Mouse (Mus musculus): ENCODE measurements around the gene Las1l.

Las1l gene

GRCm38 (mm10) chrX:95956497-95957293 lies at the start of gene Las1l:
Gene Las1l (minus strand): TSS chrX:95956962.
- DNase-seq: peak; percentile 84

DNA sequence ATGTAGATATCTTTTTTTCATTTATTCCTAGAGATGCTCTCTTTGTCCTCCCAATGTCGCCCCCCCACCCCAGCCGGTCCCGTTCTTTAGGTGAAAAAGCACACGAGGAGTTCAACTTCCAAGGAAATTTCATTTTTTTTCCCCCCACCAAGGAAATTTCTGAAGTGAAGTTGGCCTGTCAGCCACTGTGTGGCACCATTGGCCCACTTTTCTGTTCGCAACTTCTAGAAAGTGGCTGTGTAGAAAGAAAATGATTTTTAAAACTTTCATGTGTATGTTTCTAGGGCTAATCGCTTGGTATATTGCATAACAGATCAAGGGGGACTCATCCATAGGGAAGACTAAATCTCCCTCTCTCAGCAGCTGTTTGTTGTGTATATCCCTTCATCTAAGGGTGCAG lies 49.6 kb upstream of the Las1l start:
- no peak for DNase-seq

GRCm38 (mm10) chrX:95999601-96000000 lies 42.8 kb upstream of the Las1l start:
- DNase-seq: no peak

DNA sequence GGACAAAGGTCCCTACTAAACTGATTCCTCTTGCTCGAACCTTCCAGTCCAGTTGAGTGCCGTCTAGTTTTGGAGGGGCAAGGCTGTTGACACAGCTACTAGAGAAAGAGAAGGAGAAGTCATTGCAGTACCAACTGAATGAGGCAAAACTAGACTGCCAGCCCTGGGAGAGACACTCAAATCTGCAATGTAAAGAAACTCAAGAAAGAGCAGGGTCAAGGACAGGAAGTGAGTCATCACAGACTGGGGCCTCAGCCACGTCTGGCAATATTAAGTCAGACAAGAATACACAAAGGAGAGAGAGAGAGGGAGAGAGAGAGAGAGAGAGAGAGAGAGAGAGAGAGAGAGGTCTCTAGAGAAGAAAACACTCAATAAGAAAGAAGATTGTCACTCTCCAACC lies 36.4 kb upstream of the Las1l start:
- no peak for DNase-seq

DNA sequence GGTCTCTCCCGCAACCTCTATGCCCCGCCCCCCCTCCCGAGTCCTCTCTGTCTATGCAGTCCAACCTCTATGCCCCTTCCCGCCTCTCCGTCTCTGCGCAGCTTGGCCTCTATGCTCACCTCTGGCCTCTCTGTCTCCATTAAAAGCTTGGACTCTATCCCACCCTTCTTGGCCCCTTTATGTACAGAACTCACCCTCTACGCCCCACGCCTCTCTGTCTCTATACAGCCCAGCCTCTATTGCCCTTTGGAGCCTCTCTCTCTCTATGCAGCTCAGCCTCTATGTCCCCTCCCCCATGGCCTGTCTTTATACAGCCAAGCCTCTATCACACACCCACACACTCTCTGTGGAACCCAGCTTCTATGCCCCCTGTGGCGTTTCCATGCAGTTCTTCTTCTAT lies 13.2 kb upstream of the Las1l start:
- no peak for DNase-seq

DNA sequence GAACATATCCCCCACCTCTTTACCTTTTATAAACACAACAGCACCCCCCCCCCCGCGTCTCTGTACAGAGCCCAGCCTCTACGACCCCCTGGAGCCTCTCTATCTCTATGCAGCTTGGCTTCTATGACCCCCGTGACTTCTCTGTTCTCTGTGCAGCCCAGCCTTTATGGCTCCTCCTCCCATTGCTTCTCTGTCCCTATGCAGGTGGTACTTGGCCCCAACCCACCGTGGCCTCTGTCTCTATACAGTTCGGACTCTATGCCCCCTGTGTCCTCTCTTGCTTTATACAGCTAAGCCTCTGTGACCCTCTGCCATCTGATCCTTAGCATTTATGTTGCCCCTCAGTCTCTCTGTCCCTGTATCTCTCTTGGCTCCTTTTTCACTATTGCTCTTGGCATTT lies 12.4 kb upstream of the Las1l start:
- DNase-seq: no peak

- DNase-seq: peak; percentile 73
Measured at GRCm38 (mm10) chrX:95968594-95968965, 11.8 kb upstream of the Las1l start.

DNA sequence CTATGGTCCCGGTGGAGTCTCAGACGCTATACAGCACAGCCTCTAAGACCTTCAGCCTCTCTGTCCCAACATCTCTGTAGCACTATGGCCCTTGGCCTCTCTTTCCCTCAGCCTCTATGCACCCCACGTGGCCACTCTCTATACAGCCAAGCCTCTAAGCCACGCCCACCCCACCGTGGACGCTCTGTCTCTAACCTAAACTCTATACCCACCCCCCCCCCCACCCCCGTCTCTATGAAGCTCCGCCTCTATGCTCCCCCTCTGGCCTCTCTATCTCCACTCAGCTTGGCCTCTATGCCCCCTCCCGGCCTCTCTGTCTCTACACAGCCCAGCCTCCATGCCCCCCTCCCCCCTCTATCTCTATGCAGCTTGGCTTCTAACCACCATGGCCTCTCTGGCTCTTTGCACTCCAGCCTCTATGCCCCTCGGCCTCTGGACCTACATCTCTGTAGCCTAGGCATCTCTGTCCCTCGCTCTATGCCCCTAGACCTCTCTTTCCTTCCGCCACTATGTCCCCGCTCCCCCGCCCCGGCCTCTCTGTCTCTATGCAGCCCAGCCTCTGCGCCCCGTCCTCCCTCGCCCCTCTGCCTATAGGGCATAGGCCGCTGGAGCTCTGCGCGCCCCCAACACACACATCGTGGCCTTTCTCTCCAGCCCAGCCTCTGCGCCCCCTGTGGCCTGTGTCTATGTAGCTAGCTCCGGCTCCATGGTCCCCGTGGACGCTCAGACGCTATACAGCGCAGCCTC lies 11.3 kb upstream of the Las1l start:
- DNase-seq: peak; percentile 73

GRCm38 (mm10) chrX:95965036-95965435 lies 8.3 kb upstream of the Las1l start:
- no peak for DNase-seq

DNA sequence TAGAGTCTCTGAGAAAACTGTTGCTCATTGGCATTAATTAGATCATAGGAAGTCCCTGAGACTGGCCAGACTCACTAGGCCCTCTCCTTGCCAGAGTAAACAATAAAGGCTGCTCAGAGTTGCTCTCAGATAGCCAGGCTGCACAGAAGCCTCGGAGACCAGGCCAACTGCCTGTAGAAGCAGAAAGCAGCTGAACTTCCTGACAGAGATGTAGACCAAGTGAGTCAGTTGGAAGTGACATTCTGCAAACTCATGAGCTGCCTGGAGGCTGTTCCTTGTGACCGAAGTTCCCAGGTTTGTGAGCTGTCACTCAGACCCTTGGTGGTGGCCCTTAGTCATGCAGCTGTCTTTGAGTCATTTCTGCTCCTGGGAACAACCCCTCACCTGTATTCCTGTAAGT lies 6.6 kb upstream of the Las1l start:
- no peak for DNase-seq

- DNase-seq: peak; percentile 17
Measured at GRCm38 (mm10) chrX:95957461-95957860, 699 bp upstream of the Las1l start.

- DNase-seq: peak; percentile 36
Measured at GRCm38 (mm10) chrX:95950776-95951175, 6.0 kb downstream of the Las1l start.

DNA sequence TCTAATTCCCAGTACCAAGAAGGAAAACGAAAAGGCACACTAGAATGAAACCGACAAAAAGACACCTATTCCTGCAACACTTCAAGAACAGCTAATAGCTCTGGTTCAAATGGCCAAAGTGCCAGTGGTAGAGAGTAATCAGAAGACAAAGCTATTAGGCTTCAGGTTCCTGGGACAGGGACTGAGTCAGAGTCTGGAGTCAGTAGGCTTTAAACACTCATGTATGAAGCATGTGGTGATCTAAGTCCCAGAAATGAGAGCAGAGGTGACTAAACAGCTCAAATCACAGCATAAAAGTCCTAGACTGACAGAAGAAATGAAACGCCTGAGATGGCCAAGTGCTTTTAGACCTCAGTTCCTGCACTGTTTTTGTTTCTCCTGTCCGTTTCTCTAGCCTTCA lies 8.6 kb downstream of the Las1l start:
- DNase-seq: no peak

- DNase-seq: no peak
Measured at GRCm38 (mm10) chrX:95945496-95945895, 11.3 kb downstream of the Las1l start.

DNA sequence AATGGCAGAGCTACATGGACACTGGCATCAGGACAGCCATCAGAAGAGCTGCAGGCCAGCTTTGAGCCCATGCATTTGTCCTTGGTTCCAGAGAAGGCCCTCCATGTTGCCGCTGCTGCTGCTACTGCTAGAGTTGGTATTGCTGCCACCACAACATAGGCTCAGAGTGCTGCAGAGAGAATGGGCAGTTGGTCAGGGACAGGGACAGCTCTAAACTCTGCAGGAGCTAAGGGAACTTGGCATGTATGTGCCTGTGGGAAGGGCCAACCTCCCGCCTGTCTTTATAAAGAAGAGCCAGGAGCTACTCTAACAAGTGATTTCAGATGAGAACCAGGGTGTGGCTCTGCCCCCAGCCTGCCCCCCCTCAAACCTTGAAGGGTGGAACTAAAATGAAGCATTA lies 21.3 kb downstream of the Las1l start:
- peak; percentile 20 for DNase-seq

GRCm38 (mm10) chrX:95902716-95903115 lies 54.0 kb downstream of the Las1l start:
- no peak for DNase-seq

Measured in cerebellum, adult 8-10 months (tissue).